Mouse (Mus musculus): Measurements from ENCODE around the gene Dennd2d. TPM values are rescaled to one million over a fixed set of nuclear protein-coding genes. Genes with fewer than 3 reads are reported as not detected.

Dennd2d gene
- 12.0 and 12.9 TPM in 2 replicates for polyA plus RNA-seq (2012; rRNA removed; ENCODE audit: low replicate concordance)

DNA sequence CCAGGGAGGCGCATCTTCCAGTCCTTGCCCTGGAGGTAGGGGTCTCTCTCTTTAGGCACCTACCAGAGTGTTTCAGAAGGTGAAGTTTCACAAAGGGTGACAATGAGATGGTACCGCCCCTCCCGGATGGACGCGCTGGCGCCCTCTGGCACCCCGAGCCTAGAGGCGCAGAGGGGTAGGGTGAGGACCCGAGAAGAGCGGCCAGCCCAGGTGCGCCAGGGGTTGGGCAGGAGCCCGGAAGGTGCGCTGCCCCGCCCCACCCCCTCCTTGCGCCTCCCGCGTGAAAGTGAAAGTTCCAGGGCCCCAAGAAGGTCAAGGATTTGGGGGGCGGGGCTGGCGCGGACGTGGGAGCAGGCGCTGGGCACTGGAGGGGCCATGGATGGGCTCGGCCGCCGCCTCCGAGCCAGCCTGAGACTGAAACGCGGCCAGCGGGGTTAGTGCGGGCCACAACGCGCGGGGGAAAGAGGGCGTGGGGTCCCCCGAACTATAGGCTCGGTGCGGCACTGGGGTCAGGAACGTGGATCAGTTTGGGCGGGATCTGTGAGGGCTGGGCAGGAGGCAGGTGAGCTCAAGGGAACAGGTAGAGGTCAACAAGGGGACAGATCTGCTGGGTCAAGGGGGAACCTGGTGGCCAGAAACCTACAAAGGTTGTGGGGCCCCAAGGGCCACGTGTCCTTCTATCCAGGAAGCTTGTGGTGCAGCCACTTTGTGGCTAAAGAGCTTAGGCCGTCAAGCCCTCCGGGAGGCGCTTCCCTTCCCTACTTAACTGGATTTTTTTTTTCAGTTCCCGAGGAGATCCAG is at the start of gene Dennd2d:
TSS of gene Dennd2d (plus strand) at position 125 of the 801 bp plus-strand sequence.

DNA sequence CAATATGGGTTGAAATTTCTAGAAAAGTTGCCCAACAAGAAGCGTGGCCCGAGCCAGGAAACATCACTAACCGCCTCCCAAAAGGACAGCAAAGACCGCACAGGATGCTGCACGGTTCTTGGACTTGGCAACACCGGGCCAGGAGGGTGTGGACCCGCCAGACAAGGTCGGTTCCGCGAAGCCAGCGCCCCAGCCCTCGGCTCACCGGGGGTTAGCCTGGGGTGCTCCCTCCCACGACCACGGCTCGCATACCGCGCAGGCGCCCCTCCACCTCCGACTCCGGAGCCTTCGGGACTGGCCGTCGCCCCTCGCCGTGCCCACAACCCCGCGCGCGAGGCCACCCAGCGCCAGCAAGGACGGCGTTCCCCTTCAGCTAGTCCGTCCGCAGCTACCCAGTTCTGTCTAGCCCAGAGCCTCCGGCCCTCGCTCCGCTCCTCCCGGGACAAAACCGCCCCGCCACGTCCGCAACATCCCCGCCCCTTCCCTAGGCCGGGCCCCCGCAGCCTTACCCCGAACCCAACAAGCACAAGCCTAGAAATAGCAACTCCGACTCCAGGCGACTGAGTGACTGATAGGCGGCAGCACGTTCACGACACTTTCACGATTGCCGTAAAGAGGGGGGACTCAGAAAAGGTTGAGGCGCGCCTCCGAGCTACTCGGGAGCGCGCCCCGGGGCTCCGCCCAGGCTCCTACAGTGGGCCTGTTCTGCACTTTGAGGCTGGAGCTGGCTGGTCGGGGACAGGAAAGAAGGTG is 65.1 kb downstream of the Dennd2d start, which contains the start of the genes Dram2 and Cept1:
TSS of gene Dram2 (plus strand) at position 628 of the 753 bp plus-strand sequence.
TSS of gene Cept1 (minus strand) at position 632 of the 753 bp plus-strand sequence.

Other genes with a start within 250 kb of the Dennd2d start
- not detected in 2 replicates for gene Chil6, start 76.2 kb upstream of the Dennd2d start, polyA plus RNA-seq (2012; rRNA removed; ENCODE audit: low replicate concordance)
- 9.7 and 10.1 TPM in 2 replicates for gene Dram2, start 65.4 kb downstream of the Dennd2d start, polyA plus RNA-seq (2012; rRNA removed; ENCODE audit: low replicate concordance)
- 6.0 and 7.0 TPM in 2 replicates for gene Cept1, start 65.4 kb downstream of the Dennd2d start, polyA plus RNA-seq (2012; rRNA removed; ENCODE audit: low replicate concordance)
- 0.18 and 0.23 TPM in 2 replicates for gene Lrif1, start 202.6 kb downstream of the Dennd2d start, polyA plus RNA-seq (2012; rRNA removed; ENCODE audit: low replicate concordance)